Mouse (Mus musculus): ENCODE results near the gene C2cd5. TPM values are rescaled to one million over a fixed set of nuclear protein-coding genes. Genes with fewer than 3 reads are reported as not detected.
A peak's percentile ranks its signal among the peaks of the same experiment; 100 is the strongest.
"Not testable (repeated sequence)": the region's sequence is repeated elsewhere in the genome, so short reads cannot be mapped to it uniquely, and the experiment has no call there.

Gene C2cd5
- polyA plus RNA-seq, 1 experiment from 2014 or later: 29.0 TPM

DNA sequence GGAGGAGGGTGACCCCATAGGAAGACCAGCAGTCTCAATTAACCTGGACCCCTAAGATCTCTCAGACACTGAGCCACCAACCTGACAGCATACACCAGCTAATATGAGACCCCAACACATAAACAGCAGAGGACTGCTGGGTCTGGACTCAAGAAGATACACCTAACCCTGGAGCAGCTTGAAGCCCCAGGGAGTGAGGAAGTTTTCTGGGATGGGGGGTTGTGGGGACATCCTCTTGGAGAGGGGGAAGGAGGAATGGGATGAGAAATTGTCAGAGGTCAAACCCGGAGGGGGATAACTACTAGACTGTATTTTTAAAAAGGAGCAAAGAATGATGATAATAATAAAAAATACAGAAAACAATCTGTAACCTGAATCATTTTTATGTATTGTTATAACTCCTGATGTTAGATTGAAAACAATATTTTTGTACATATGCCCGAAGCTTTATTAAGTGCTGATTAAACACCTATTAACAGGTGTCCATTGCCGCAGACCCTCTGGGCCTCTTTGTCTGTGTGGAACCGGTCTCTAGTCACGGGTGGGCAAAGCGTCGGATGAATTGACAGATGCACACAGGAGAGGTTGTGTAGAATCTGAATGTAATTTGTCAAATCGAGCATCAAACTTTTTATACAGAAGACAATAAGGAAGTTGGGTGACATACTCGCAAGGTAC, 114.2 kb downstream of the C2cd5 start:
- not testable (repeated sequence) for DNase-seq (ENCODE audit: low spot score)

DNA sequence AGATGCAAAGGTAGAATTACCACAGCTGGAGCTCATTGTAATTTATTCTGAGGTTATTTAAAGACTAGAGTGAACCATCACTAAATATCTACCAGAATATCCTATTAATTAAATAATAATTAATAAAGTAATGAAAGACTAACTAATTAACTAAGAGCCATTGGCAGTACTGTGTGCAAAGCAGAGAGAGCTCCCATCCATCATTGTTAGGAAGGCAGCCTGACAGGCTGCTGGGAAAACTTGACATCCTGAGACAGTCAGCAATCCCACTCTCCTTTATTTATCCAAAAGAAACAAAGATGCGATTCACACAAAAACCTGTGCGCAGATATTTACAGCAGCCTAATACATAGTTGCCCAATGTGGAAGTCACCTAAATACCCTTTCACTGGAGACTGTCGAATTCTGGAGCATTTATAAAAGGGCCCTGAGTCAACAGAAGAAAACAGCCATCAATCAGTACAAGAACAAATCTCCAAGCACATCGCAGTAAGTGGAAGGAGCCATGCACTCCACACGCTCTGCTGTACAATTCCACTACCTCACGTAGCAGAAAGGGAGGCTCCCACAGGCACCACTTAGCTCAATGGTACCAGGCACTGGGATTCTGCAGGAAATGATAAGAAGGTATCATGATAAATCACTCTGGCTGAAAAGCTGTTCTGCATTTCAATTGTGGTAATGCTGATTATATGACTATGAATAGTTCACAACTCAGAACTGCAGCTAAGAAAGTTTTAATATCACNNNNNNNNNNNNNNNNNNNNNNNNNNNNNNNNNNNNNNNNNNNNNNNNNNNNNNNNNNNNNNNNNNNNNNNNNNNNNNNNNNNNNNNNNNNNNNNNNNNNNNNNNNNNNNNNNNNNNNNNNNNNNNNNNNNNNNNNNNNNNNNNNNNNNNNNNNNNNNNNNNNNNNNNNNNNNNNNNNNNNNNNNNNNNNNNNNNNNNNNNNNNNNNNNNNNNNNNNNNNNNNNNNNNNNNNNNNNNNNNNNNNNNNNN, 120.0 kb downstream of the C2cd5 start:
- DNase-seq (ENCODE audit: low spot score): no peak

DNA sequence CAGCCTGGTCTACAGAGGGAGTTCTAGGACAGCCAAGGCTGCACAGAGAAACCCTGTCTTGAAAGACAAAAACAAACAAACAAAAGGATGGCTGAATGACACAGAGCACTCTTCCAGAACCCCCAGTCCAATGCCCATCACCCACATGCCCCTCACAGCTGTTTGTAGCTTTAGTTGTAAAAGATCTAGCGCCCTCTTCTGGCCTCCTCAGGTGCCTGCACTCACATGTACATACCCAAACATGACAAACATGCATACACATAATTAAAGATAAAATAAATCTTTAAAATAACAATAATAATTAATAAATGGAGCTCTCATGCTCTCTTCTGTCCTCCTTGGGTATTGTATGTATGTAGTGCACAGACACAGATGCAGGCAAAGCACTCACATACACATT, 122.7 kb downstream of the C2cd5 start:
- DNase-seq (ENCODE audit: low spot score): no peak

- DNase-seq (ENCODE audit: low spot score): no peak
Observed at GRCm38 (mm10) chr6:142973289-142973688, 126.7 kb downstream of the C2cd5 start.

DNA sequence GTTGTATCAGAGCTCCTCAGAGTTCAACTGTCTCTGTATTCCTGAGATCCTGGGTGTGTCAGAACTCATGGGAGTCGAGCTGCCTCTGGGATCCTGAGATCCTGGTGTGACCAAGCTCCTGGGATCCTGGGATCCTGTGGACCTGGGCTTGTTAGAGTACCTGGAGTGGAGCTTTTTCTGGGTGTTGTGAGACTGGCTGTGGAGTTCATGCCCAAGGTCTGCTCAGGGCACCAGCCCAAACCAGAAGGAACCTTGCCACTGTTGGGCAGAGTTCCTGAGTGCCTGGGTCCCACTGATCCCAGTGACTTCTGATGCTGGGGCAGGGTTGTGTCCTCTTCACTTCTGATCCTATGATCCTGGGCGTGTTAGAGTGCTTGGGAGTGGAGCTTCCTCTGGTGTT, 127.7 kb downstream of the C2cd5 start:
- DNase-seq (ENCODE audit: low spot score): no peak

- DNase-seq (ENCODE audit: low spot score): no peak
Observed at GRCm38 (mm10) chr6:142967407-142967806, 132.5 kb downstream of the C2cd5 start.

- DNase-seq (ENCODE audit: low spot score): peak; percentile 92
Observed at GRCm38 (mm10) chr6:142964531-142965385, 135.2 kb downstream of the C2cd5 start.

DNA sequence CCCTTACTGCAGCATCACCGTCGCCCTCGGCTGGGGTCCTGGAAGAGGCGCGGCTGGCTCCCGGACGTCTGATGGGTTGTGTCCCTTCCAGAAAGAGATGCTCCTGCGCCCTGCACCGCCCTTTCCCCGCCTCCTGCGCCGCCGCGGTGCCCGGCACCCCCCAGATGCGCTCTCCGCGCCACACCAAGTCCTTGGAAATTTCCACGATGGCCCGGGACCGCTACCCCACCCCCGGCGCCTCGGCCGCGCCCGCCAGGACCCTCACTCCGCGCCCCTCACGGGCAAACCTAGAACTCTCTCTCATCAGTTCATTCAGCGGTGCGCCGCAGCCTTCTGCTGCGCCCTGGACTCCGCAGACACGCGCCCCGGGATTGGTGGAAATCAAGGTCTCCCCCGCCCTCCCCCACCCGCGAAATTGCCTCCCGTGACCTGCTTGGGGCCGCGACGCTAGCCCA, 135.8 kb downstream of the C2cd5 start, which contains the start of gene St8sia1:
Gene St8sia1 (minus strand): TSS at position 377 of the 455 bp plus-strand sequence.
- DNase-seq (ENCODE audit: low spot score): peak; percentile 58

- DNase-seq (ENCODE audit: low spot score): peak; percentile 38
Observed at GRCm38 (mm10) chr6:142963480-142964075, 136.4 kb downstream of the C2cd5 start.

GRCm38 (mm10) chr6:142962881-142963280, 137.1 kb downstream of the C2cd5 start:
- no peak for DNase-seq (ENCODE audit: low spot score)

DNA sequence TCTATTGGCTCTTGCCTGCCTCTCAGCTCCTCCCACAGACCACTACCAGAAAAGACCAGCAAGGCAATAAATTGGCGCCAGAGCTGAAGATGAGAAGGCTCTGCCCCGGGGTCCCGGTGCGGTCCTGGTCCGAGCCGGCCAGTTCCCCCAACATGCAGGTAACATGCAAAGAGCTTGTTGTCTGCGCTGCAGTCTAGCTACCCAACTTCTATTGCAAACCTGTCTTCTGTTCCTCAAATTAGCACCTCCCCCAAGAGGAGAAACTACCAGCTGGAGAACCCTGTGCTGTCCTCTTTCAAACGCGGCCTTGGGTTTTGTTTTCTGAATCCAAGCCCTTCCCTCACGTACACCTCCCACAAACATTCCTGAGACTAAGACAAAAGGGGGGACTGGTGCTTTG, 137.5 kb downstream of the C2cd5 start:
- DNase-seq (ENCODE audit: low spot score): peak; percentile 43

DNA sequence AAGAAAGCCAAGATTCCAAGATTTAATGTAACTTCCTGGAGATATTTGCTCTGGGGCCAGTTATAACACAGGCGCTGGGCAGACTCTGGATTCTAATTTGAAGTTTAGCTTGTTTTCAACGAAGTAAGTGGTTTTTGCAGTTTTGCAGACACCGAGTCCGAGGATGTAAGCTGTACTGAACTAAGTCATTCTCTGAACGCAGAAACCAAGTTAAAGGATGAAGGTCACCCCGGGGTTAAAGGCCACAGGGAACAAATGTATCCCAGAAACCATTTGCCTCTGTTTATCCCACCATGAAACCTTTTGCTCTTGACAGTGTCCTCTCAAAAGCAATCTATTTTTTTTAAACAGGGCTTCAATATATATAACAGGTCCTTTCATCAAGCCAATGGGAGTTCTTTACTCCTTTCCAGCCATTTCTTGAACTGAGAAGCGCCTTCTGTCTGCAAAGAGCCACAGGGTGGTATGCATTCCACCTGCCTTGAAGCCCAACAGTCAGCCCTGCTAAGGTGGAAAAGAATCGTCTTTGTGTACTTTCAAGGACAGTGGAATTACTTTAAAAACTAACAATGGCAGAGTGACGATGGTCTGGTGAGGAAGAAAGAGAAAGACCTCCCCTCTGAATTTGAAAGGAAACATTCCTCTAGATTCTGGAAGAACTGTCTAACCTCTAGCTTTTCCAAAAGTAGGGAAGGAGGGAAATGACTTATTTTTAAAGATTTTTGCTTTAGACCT, 138.1 kb downstream of the C2cd5 start:
- DNase-seq (ENCODE audit: low spot score): no peak

Other genes starting within 250 kb of the C2cd5 start
- 8.1 and 10.0 TPM in 2 replicates for gene St8sia1, start 135.7 kb downstream of the C2cd5 start, polyA plus RNA-seq (2015; fragmentation: Nextera tagmentation; extraction: Ambion mirVana)
- gene Etnk1, start 67.1 kb upstream of the C2cd5 start, polyA plus RNA-seq (2015; fragmentation: Nextera tagmentation; extraction: Ambion mirVana): 33.2 and 37.9 TPM in 2 replicates

Data from thymus, postnatal 0 days (tissue).